Comparison of ENCODE assay signal across 16 mouse cellular contexts in the genomic region with DNA sequence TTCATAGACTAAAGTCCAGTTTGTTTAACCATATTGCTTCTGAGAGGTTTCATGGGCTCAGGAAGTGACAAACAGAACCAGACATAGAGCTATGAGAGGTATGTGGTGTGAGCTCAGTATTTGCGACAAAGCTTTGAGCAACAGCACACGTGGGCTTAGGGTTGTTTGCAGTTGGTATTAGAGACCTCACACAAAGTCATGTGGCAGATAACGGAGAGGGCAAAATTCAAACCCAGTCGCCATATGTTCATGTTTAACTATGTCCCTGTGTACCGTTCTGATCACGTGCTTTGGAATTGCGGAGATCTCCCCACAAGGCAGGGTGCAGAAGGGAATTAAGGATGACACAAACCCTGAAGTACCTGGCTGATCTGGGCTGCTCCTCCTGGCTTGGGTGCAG. TPM values are rescaled to one million over a fixed set of nuclear protein-coding genes. Genes with fewer than 3 reads are reported as not detected.
"Had no signal": no experiment of that assay in that cellular context is flagged by ENCODE, and none has a peak within 500 bp of the region (broad histone marks: within the 10 kb centered on the region; RNA-seq: fewer than 3 reads in every experiment).

No protein-coding gene starts in this region.

- H3K36me3 ChIP-seq: limb, embryonic 13.5 days; midbrain, embryonic 12.5 days; neural tube, embryonic 15.5 days had no signal

- DNase-seq: kidney, adult 18-20 months; kidney, postnatal 10 days; kidney, postnatal 4 days; left cerebral cortex, postnatal 4 days; lung, adult 18-20 months; right cerebral cortex, adult 18-20 months; right cerebral cortex, postnatal 25 days; thymus, postnatal 14 days had no signal

- H3K27me3 ChIP-seq: limb, embryonic 13.5 days; midbrain, embryonic 12.5 days; neural tube, embryonic 15.5 days had no signal

- H3K9ac ChIP-seq: limb, embryonic 13.5 days; midbrain, embryonic 12.5 days; neural tube, embryonic 15.5 days had no signal

- H3K4me1 ChIP-seq: limb, embryonic 13.5 days; midbrain, embryonic 12.5 days; neural tube, embryonic 15.5 days had no signal

- H3K4me2 ChIP-seq: limb, embryonic 13.5 days; midbrain, embryonic 12.5 days; neural tube, embryonic 15.5 days had no signal

- H3K4me3 ChIP-seq: layer of hippocampus, adult 2 months; limb, embryonic 13.5 days; midbrain, embryonic 12.5 days; neural tube, embryonic 15.5 days had no signal

- ATAC-seq: midbrain, embryonic 16.5 days had no signal

- H3K27ac ChIP-seq: layer of hippocampus, adult 2 months; limb, embryonic 13.5 days; midbrain, embryonic 12.5 days; neural tube, embryonic 15.5 days had no signal

- H3K9me3 ChIP-seq: limb, embryonic 13.5 days; midbrain, embryonic 12.5 days; neural tube, embryonic 15.5 days had no signal

RNA-seq across cellular contexts. Expression of gene Alb, which starts 27.6 kb away (rescaled TPM):
- polyA plus RNA-seq: midbrain, embryonic 12.5 days; midbrain, embryonic 16.5 days; small intestine, adult 2 months had no signal

RNA-seq across cellular contexts. Expression of gene Afm, which starts 30.4 kb away (rescaled TPM):
- polyA plus RNA-seq: limb, embryonic 13.5 days; lung, embryonic 16.5 days; midbrain, embryonic 12.5 days; midbrain, embryonic 16.5 days; neural tube, embryonic 11.5 days; neural tube, embryonic 15.5 days; small intestine, adult 2 months had no signal
